Mouse (Mus musculus): ENCODE measurements around the gene Kcnj13. TPM values are rescaled to one million over a fixed set of nuclear protein-coding genes. Genes with fewer than 3 reads are reported as not detected.

Gene Kcnj13
- total and polyA plus RNA-seq, 3 experiments: 0.16 TPM; not detected in 2

GRCm38 (mm10) chr1:87378024-87378560 lies 16.4 kb downstream of the Kcnj13 start:
- TF ChIP-seq GATA1 (IDR thresholded peaks at IDR 0.05; ENCODE audit: borderline replicate concordance, low read length): no peak
- no peak for TF ChIP-seq GATA2 (IDR thresholded peaks at IDR 0.05; ENCODE audit: borderline replicate concordance, low read depth, low read length)
- no peak for TF ChIP-seq POLR2AphosphoS5 (IDR thresholded peaks at IDR 0.05; ENCODE audit: insufficient replicate concordance, low read depth, low read length)
- no peak for TF ChIP-seq CTCF (IDR thresholded peaks at IDR 0.05; ENCODE audit: low read depth, low read length)
- TF ChIP-seq TAL1 (conservative IDR thresholded peaks at IDR 0.05; ENCODE audit: low read depth, low read length): no peak
- DNase-seq (ENCODE audit: low spot score): no peak
- H3K9me3 ChIP-seq (replicated peaks): no peaks in the 10 kb centered on the region
- peaks cover 2% of the 10 kb centered on the region; the same call in 1 of the 2 replicates for H3K4me1 ChIP-seq (ENCODE audit: insufficient read depth, low read depth, low read length)
- peaks cover 83% of the 10 kb centered on the region for H3K36me3 ChIP-seq (replicated peaks)
- no peak for ATAC-seq (ENCODE audit: extremely low read depth, insufficient number of reproducible peaks, low FRiP score, poor library complexity, severe bottlenecking)
- H3K4me3 ChIP-seq (ENCODE audit: low read depth, low read length): no peak overlapping the region
- H3K27me3 ChIP-seq (ENCODE audit: insufficient read depth, low read length): no peaks in the 10 kb centered on the region

GRCm38 (mm10) chr1:87360276-87360675 lies 34.3 kb downstream of the Kcnj13 start:
- no peak for TF ChIP-seq GATA2 (IDR thresholded peaks at IDR 0.05; ENCODE audit: borderline replicate concordance, low read depth, low read length)
- TF ChIP-seq TAL1 (conservative IDR thresholded peaks at IDR 0.05; ENCODE audit: low read depth, low read length): no peak
- TF ChIP-seq GATA1 (IDR thresholded peaks at IDR 0.05; ENCODE audit: borderline replicate concordance, low read length): no peak
- TF ChIP-seq CTCF (IDR thresholded peaks at IDR 0.05; ENCODE audit: low read depth, low read length): no peak
- no peak for TF ChIP-seq POLR2AphosphoS5 (IDR thresholded peaks at IDR 0.05; ENCODE audit: insufficient replicate concordance, low read depth, low read length)
- H3K4me1 ChIP-seq (ENCODE audit: insufficient read depth, low read depth, low read length): no peaks in the 10 kb centered on the region
- H3K9me3 ChIP-seq (replicated peaks): no peaks in the 10 kb centered on the region
- no peaks in the 10 kb centered on the region for H3K27me3 ChIP-seq (ENCODE audit: insufficient read depth, low read length)
- H3K36me3 ChIP-seq (replicated peaks): peaks cover 45% of the 10 kb centered on the region
- H3K4me3 ChIP-seq (ENCODE audit: low read depth, low read length): no peak overlapping the region
- DNase-seq (ENCODE audit: low spot score) (no peak), ATAC-seq (ENCODE audit: extremely low read depth, insufficient number of reproducible peaks, low FRiP score, poor library complexity, severe bottlenecking) (no peak)

- TF ChIP-seq POLR2AphosphoS5 (IDR thresholded peaks at IDR 0.05; ENCODE audit: insufficient replicate concordance, low read depth, low read length) (no peak), TAL1 (conservative IDR thresholded peaks at IDR 0.05; ENCODE audit: low read depth, low read length) (no peak), GATA2 (IDR thresholded peaks at IDR 0.05; ENCODE audit: borderline replicate concordance, low read depth, low read length) (no peak), GATA1 (IDR thresholded peaks at IDR 0.05; ENCODE audit: borderline replicate concordance, low read length) (no peak), CTCF (IDR thresholded peaks at IDR 0.05; ENCODE audit: low read depth, low read length) (no peak)
- no peak for ATAC-seq (ENCODE audit: extremely low read depth, insufficient number of reproducible peaks, low FRiP score, poor library complexity, severe bottlenecking)
These were observed 44.0 kb downstream of the Kcnj13 start for GRCm38 (mm10) chr1:87350576-87350975.

More at GRCm38 (mm10) chr1:87350576-87350975, 44.0 kb downstream of the Kcnj13 start:
- Histone ChIP-seq H3K36me3 (replicated peaks) (peaks cover 59% of the 10 kb centered on the region), H3K27me3 (ENCODE audit: insufficient read depth, low read length) (no peaks in the 10 kb centered on the region), H3K4me1 (ENCODE audit: insufficient read depth, low read depth, low read length) (peaks cover 4% of the 10 kb centered on the region; the same call in 1 of the 2 replicates), H3K4me3 (ENCODE audit: low read depth, low read length) (no peak overlapping the region), H3K9me3 (replicated peaks) (no peaks in the 10 kb centered on the region)
- DNase-seq (ENCODE audit: low spot score): no peak

Other genes starting within 250 kb of the Kcnj13 start
- not detected in 2 replicates for gene Ecel1, start 238.2 kb downstream of the Kcnj13 start, total RNA-seq (2014; fragmentation: Nextera tagmentation)
- not detected in 2 replicates for gene Ecel1, start 238.2 kb downstream of the Kcnj13 start, total RNA-seq (2017)
- not detected in 2 replicates for gene Ecel1, start 238.2 kb downstream of the Kcnj13 start, polyA plus RNA-seq (2012)
- not detected in 2 replicates for gene Prss56, start 211.4 kb downstream of the Kcnj13 start, total RNA-seq (2014; fragmentation: Nextera tagmentation)
- gene Prss56, start 211.4 kb downstream of the Kcnj13 start, total RNA-seq (2017): not detected in 2 replicates
- not detected in 2 replicates for gene Prss56, start 211.4 kb downstream of the Kcnj13 start, polyA plus RNA-seq (2012)
- not detected in 2 replicates for gene Chrnd, start 204.1 kb downstream of the Kcnj13 start, total RNA-seq (2014; fragmentation: Nextera tagmentation)
- gene Chrnd, start 204.1 kb downstream of the Kcnj13 start, total RNA-seq (2017): not detected in 2 replicates
- gene Chrnd, start 204.1 kb downstream of the Kcnj13 start, polyA plus RNA-seq (2012): not detected in 2 replicates
- gene Chrng, start 190.1 kb downstream of the Kcnj13 start, total RNA-seq (2014; fragmentation: Nextera tagmentation): not detected in 2 replicates
- 0.12 and 0.16 TPM in 2 replicates for gene Chrng, start 190.1 kb downstream of the Kcnj13 start, total RNA-seq (2017)
- gene Chrng, start 190.1 kb downstream of the Kcnj13 start, polyA plus RNA-seq (2012): not detected in 2 replicates
- 104 and 117 TPM in 2 replicates for gene Eif4e2, start 180.8 kb downstream of the Kcnj13 start, total RNA-seq (2014; fragmentation: Nextera tagmentation)
- gene Eif4e2, start 180.8 kb downstream of the Kcnj13 start, total RNA-seq (2017): 265 and 286 TPM in 2 replicates
- gene Eif4e2, start 180.8 kb downstream of the Kcnj13 start, polyA plus RNA-seq (2012): 32.3 and 36.0 TPM in 2 replicates
- gene Efhd1, start 130.4 kb downstream of the Kcnj13 start, total RNA-seq (2014; fragmentation: Nextera tagmentation): not detected in 2 replicates
- gene Efhd1, start 130.4 kb downstream of the Kcnj13 start, total RNA-seq (2017): 0.27 and 0.87 TPM in 2 replicates
- gene Efhd1, start 130.4 kb downstream of the Kcnj13 start, polyA plus RNA-seq (2012): not detected in 2 replicates
- 122 and 139 TPM in 2 replicates for gene Gigyf2, start 67.7 kb downstream of the Kcnj13 start, total RNA-seq (2014; fragmentation: Nextera tagmentation)
- gene Gigyf2, start 67.7 kb downstream of the Kcnj13 start, total RNA-seq (2017): 82.4 and 93.3 TPM in 2 replicates
- 18.8 and 26.7 TPM in 2 replicates for gene Gigyf2, start 67.7 kb downstream of the Kcnj13 start, polyA plus RNA-seq (2012)
- gene Snorc, start 75.5 kb upstream of the Kcnj13 start, total RNA-seq (2014; fragmentation: Nextera tagmentation): not detected in 2 replicates
- gene Snorc, start 75.5 kb upstream of the Kcnj13 start, total RNA-seq (2017): not detected in 2 replicates
- gene Snorc, start 75.5 kb upstream of the Kcnj13 start, polyA plus RNA-seq (2012): not detected in 2 replicates
- not detected in 2 replicates for gene Neu2, start 115.2 kb upstream of the Kcnj13 start, total RNA-seq (2014; fragmentation: Nextera tagmentation)
- gene Neu2, start 115.2 kb upstream of the Kcnj13 start, total RNA-seq (2017): 0.12 and 0.38 TPM in 2 replicates
- not detected in 2 replicates for gene Neu2, start 115.2 kb upstream of the Kcnj13 start, polyA plus RNA-seq (2012)
- gene Ngef, start 179.1 kb upstream of the Kcnj13 start, total RNA-seq (2014; fragmentation: Nextera tagmentation): not detected in 2 replicates
- 0.16 TPM in 1 of 2 replicates, not detected in the other for gene Ngef, start 179.1 kb upstream of the Kcnj13 start, total RNA-seq (2017)
- gene Ngef, start 179.1 kb upstream of the Kcnj13 start, polyA plus RNA-seq (2012): not detected in 2 replicates
- 186 and 188 TPM in 2 replicates for gene Inpp5d, start 225.6 kb upstream of the Kcnj13 start, total RNA-seq (2014; fragmentation: Nextera tagmentation)
- gene Inpp5d, start 225.6 kb upstream of the Kcnj13 start, total RNA-seq (2017): 214 and 238 TPM in 2 replicates
- 113 and 122 TPM in 2 replicates for gene Inpp5d, start 225.6 kb upstream of the Kcnj13 start, polyA plus RNA-seq (2012)

All from G1E (cell line).